Mouse (Mus musculus): ENCODE measurements around the gene Cdsn. TPM values are rescaled to one million over a fixed set of nuclear protein-coding genes. Genes with fewer than 3 reads are reported as not detected.

The Cdsn gene
- polyA plus RNA-seq (2017; shearing (Covaris generic)) = under 1 TPM in 1 of 2 experiments, not detected in 1; 0.12 TPM

GRCm38 (mm10) chr17:35551881-35552414 is at the start of gene Cdsn:
Cdsn (plus strand) TSS chr17:35552128.

GRCm38 (mm10) chr17:35505776-35506175 is 46.2 kb upstream of the Cdsn start, which contains the start of gene Pou5f1:
Pou5f1 (plus strand) TSS chr17:35506018.

GRCm38 (mm10) chr17:35516652-35517500 is 35.1 kb upstream of the Cdsn start, which contains the start of the genes Tcf19 and Cchcr1:
Tcf19 (minus strand) TSS chr17:35516824.
Cchcr1 (plus strand) TSS chr17:35517100.

GRCm38 (mm10) chr17:35532901-35533300 is 19.0 kb upstream of the Cdsn start, which contains the start of gene Psors1c2:
Psors1c2 (plus strand) TSS chr17:35533201.

GRCm38 (mm10) chr17:35567150-35567549 is 15.2 kb downstream of the Cdsn start, which contains the start of gene 2300002M23Rik:
2300002M23Rik (plus strand) TSS chr17:35567450.

GRCm38 (mm10) chr17:35601249-35601648 is 49.3 kb downstream of the Cdsn start, which contains the start of gene Sfta2:
Sfta2 (plus strand) TSS chr17:35601549.

Other genes with a start within 250 kb of the Cdsn start
- under 1 TPM in 1 of 2 experiments, not detected in 1; 0.64 TPM for gene H2-Q1, start 231.7 kb upstream of the Cdsn start, polyA plus RNA-seq (2017; shearing (Covaris generic))
- 10 to 100 TPM; 10.9 to 18.5 TPM for gene H2-Q2, start 209.9 kb upstream of the Cdsn start, polyA plus RNA-seq (2017; shearing (Covaris generic))
- 10 to 100 TPM; 45.4 to 61.9 TPM for gene H2-Q4, start 172.5 kb upstream of the Cdsn start, polyA plus RNA-seq (2017; shearing (Covaris generic))
- 100 to 1,000 TPM; 448 to 693 TPM for gene H2-Q6, start 127.3 kb upstream of the Cdsn start, polyA plus RNA-seq (2017; shearing (Covaris generic))
- gene H2-Q7, start 113.0 kb upstream of the Cdsn start, polyA plus RNA-seq (2017; shearing (Covaris generic)) = 1,000 to 10,000 TPM; 1,586 to 2,503 TPM
- 10 to 100 TPM; 13.2 to 21.8 TPM for gene H2-Q10, start 82.0 kb upstream of the Cdsn start, polyA plus RNA-seq (2017; shearing (Covaris generic))
- not detected for gene Pou5f1, start 46.1 kb upstream of the Cdsn start, polyA plus RNA-seq (2017; shearing (Covaris generic))
- gene Tcf19, start 35.3 kb upstream of the Cdsn start, polyA plus RNA-seq (2017; shearing (Covaris generic)) = 10 to 100 TPM; 31.6 to 32.0 TPM
- 1 to 10 TPM; 7.6 to 8.0 TPM for gene Cchcr1, start 35.0 kb upstream of the Cdsn start, polyA plus RNA-seq (2017; shearing (Covaris generic))
- not detected for gene Psors1c2, start 18.9 kb upstream of the Cdsn start, polyA plus RNA-seq (2017; shearing (Covaris generic))
- gene 2300002M23Rik, start 15.3 kb downstream of the Cdsn start, polyA plus RNA-seq (2017; shearing (Covaris generic)) = under 1 TPM in 1 of 2 experiments, not detected in 1; 0.12 TPM
- gene Sfta2, start 49.4 kb downstream of the Cdsn start, polyA plus RNA-seq (2017; shearing (Covaris generic)) = not detected
- not detected for gene Gm9573, start 74.5 kb downstream of the Cdsn start, polyA plus RNA-seq (2017; shearing (Covaris generic))
- gene Mucl3, start 91.6 kb downstream of the Cdsn start, polyA plus RNA-seq (2017; shearing (Covaris generic)) = under 1 TPM in 1 of 2 experiments, not detected in 1; 0.06 TPM
- 10 to 100 TPM; 22.3 to 24.8 TPM for gene Vars2, start 115.5 kb downstream of the Cdsn start, polyA plus RNA-seq (2017; shearing (Covaris generic))
- gene Gtf2h4, start 121.6 kb downstream of the Cdsn start, polyA plus RNA-seq (2017; shearing (Covaris generic)) = 10 to 100 TPM; 18.2 to 20.7 TPM
- 1 to 10 TPM; 6.1 to 8.7 TPM for gene Ddr1, start 152.5 kb downstream of the Cdsn start, polyA plus RNA-seq (2017; shearing (Covaris generic))